Mouse (Mus musculus): ENCODE data around the gene Ncoa5.

DNA sequence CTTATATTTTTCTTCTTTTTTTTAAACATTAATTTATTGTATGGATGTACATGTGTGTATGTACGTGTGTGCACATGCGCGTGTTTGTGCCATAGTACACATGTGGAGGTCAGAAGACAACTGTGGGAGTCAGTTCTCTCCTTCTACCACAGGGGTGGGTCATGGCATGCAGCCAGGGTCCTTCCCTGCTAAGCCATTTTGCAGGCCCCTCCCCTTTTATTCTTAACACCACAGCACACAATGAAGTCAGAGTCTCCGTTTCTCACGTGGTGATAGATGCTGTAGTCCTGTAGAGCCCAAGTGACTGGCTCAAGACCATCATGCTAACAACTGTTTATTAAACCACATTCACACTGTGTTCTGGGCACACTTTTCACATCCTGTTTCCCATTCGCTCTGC, 48.7 kb downstream of the Ncoa5 start:
- TF ChIP-seq CTCF (IDR thresholded peaks at IDR 0.05; ENCODE audit: control insufficient read depth, insufficient read depth, insufficient read length), result no peak
- TF ChIP-seq MYOD1 (IDR thresholded peaks at IDR 0.05; ENCODE audit: control insufficient read depth, insufficient read length, low read depth), result no peak
- TF ChIP-seq USF1 (IDR thresholded peaks at IDR 0.05; ENCODE audit: low read depth), result no peak

Measured in C2C12 (cell line).